Mouse (Mus musculus) MEL (cell line): ENCODE results near the gene Jup. TPM values are rescaled to one million over a fixed set of nuclear protein-coding genes. Genes with fewer than 3 reads are reported as not detected.
A peak's percentile ranks its signal among the peaks of the same experiment; 100 is the strongest.

Experiments used
- DNase-seq: peaks from one replicate; pipeline ENCODE4 v3.0.0; 2011; ENCODE audit warnings: low read depth, low spot score
- H3K27ac ChIP-seq: 2 replicates; pipeline ENCODE4 v1.5.1; 2012; ENCODE audit warnings: low read depth, mild to moderate bottlenecking, control low read depth, low read length, moderate library complexity; ENCODE audit not compliant: control insufficient read depth
- H3K27me3 ChIP-seq, 2 experiments: fragments of 150-350 bp in 1 of 2; sonication (generic) in 1 of 2; 2 replicates each; pipeline ENCODE4 v1.6.1; 2012; ENCODE audit warnings: low read length in 2 of 2, mild to moderate bottlenecking in 2 of 2, improper control_type of control experiment in 1 of 2, moderate library complexity in 1 of 2; ENCODE audit not compliant: insufficient read depth in 2 of 2, control insufficient read depth in 1 of 2
- H3K36me3 ChIP-seq, 2 experiments: 2 replicates each; pipeline ENCODE4 v1.6.1; 2012 to 2014; ENCODE audit warnings: low read length in 2 of 2, improper control_type of control experiment in 1 of 2, inconsistent platforms in 1 of 2, mild to moderate bottlenecking in 1 of 2; ENCODE audit not compliant: insufficient read depth in 2 of 2, control insufficient read depth in 1 of 2
- H3K4me1 ChIP-seq, 2 experiments: fragments of 150-350 bp in 1 of 2; sonication (generic) in 1 of 2; 2 replicates each; pipeline ENCODE4 v1.6.1; 2012; ENCODE audit warnings: low read length in 2 of 2, improper control_type of control experiment in 1 of 2, mild to moderate bottlenecking in 1 of 2; ENCODE audit not compliant: insufficient read depth in 2 of 2, control insufficient read depth in 1 of 2
- H3K4me3 ChIP-seq, 2 experiments: fragments of 150-350 bp in 1 of 2; sonication (generic) in 1 of 2; 2 replicates each; pipeline ENCODE4 v1.5.1; 2012; ENCODE audit warnings: low read depth in 2 of 2, low read length in 2 of 2, mild to moderate bottlenecking in 2 of 2, moderate library complexity in 2 of 2, control low read depth in 1 of 2, improper control_type of control experiment in 1 of 2; ENCODE audit not compliant: control insufficient read depth in 1 of 2, insufficient read depth in 1 of 2
- H3K79me2 ChIP-seq: 2 replicates; pipeline ENCODE4 v1.6.1; 2012; ENCODE audit warnings: mild to moderate bottlenecking, low read length, moderate library complexity; ENCODE audit not compliant: control insufficient read depth, poor library complexity, insufficient read depth
- H3K9ac ChIP-seq: 2 replicates; pipeline ENCODE4 v1.6.1; 2012; ENCODE audit warnings: low read depth, mild to moderate bottlenecking, control low read depth, low read length, moderate library complexity; ENCODE audit not compliant: control insufficient read depth, poor library complexity, severe bottlenecking
- H3K9me3 ChIP-seq: fragments of 150-350 bp; sonication (generic); replicated peaks from 2 replicates; pipeline ENCODE4 v1.6.1; 2012; ENCODE audit warnings: mild to moderate bottlenecking, low read length, improper control_type of control experiment, moderate library complexity; ENCODE audit not compliant: insufficient read depth
- CHD2 ChIP-seq: IDR thresholded peaks from 2 replicates; pipeline ENCODE4 v1.6.1; 2011; ENCODE audit warnings: low read length, improper control_type of control experiment
- CTCF ChIP-seq, 3 experiments: IDR thresholded peaks in 2 of 3; conservative IDR thresholded peaks in 1 of 3; 2 replicates each; pipeline ENCODE4 v1.5.1; 2011 to 2012; ENCODE audit warnings: low read length in 3 of 3, low read depth in 2 of 3, mild to moderate bottlenecking in 2 of 3, improper control_type of control experiment in 1 of 3, inconsistent platforms in 1 of 3, mixed read lengths in 1 of 3, moderate library complexity in 1 of 3; ENCODE audit not compliant: control insufficient read depth in 1 of 3, insufficient read depth in 1 of 3, poor library complexity in 1 of 3, severe bottlenecking in 1 of 3
- ELF1 ChIP-seq: IDR thresholded peaks from 2 replicates; pipeline ENCODE4 v1.6.1; 2014; ENCODE audit warnings: low read depth, mild to moderate bottlenecking, inconsistent platforms, low read length, improper control_type of control experiment, moderate library complexity
- EP300 ChIP-seq, 2 experiments: IDR thresholded peaks; 2 replicates each; pipeline ENCODE4 v1.6.1; 2011; ENCODE audit warnings: improper control_type of control experiment in 2 of 2, low read length in 2 of 2, low read depth in 1 of 2, mild to moderate bottlenecking in 1 of 2
- GATA1 ChIP-seq: IDR thresholded peaks from 2 replicates; pipeline ENCODE4 v1.6.1; 2011; ENCODE audit warnings: low read depth, low read length, improper control_type of control experiment
- HCFC1 ChIP-seq: IDR thresholded peaks from 2 replicates; pipeline ENCODE4 v1.6.1; 2012; ENCODE audit warnings: low read depth, mild to moderate bottlenecking, inconsistent platforms, low read length, improper control_type of control experiment, moderate library complexity
- MAZ ChIP-seq: IDR thresholded peaks from 2 replicates; pipeline ENCODE4 v1.6.1; 2012; ENCODE audit warnings: low read depth, mild to moderate bottlenecking, inconsistent platforms, low read length, improper control_type of control experiment
- MYB ChIP-seq: IDR thresholded peaks from 2 replicates; pipeline ENCODE4 v1.6.1; 2011; ENCODE audit warnings: mild to moderate bottlenecking, low read depth, low read length, improper control_type of control experiment
- NRF1 ChIP-seq: IDR thresholded peaks from 2 replicates; pipeline ENCODE4 v1.6.1; 2014; ENCODE audit warnings: low read depth, mild to moderate bottlenecking, inconsistent platforms, low read length, improper control_type of control experiment, moderate library complexity; ENCODE audit not compliant: poor library complexity, insufficient read depth, severe bottlenecking
- SIN3A ChIP-seq: IDR thresholded peaks from 2 replicates; pipeline ENCODE4 v1.6.1; 2012; ENCODE audit warnings: low read length, improper control_type of control experiment, inconsistent platforms
- SMC3 ChIP-seq: IDR thresholded peaks from 2 replicates; pipeline ENCODE4 v1.6.1; 2011; ENCODE audit warnings: low read depth, low read length, improper control_type of control experiment
- UBTF ChIP-seq: IDR thresholded peaks from 2 replicates; pipeline ENCODE4 v1.6.1; 2012; ENCODE audit warnings: low read depth, mild to moderate bottlenecking, inconsistent platforms, low read length, improper control_type of control experiment, moderate library complexity, borderline replicate concordance; ENCODE audit not compliant: insufficient read depth
- USF2 ChIP-seq, 2 experiments: IDR thresholded peaks; 2 replicates each; pipeline ENCODE4 v1.6.1; 2011 to 2012; ENCODE audit warnings: improper control_type of control experiment in 2 of 2, low read length in 2 of 2, borderline replicate concordance in 1 of 2, inconsistent platforms in 1 of 2, low read depth in 1 of 2, mild to moderate bottlenecking in 1 of 2; ENCODE audit not compliant: insufficient read depth in 1 of 2
- ZMIZ1 ChIP-seq: IDR thresholded peaks from 2 replicates; pipeline ENCODE4 v1.6.1; 2012; ENCODE audit warnings: low read depth, mild to moderate bottlenecking, inconsistent platforms, low read length, improper control_type of control experiment, moderate library complexity
- ZNF384 ChIP-seq: IDR thresholded peaks from 2 replicates; pipeline ENCODE4 v1.6.1; 2012; ENCODE audit warnings: low read depth, mild to moderate bottlenecking, inconsistent platforms, low read length, improper control_type of control experiment
- polyA plus RNA-seq, 2 experiments: library from polyadenylated mRNA; stranded (reverse) in 1 of 2; unstranded in 1 of 2; fragments of >175 nt in 1 of 2; fragments of >200 nt in 1 of 2; gene quantifications; 2 replicates each; pipeline versions ENCODE4 v1.2.1 to v1.2.4; 2012; ENCODE audit warnings: low replicate concordance in 2 of 2, low read depth in 1 of 2; ENCODE audit not compliant: insufficient read length in 2 of 2, insufficient read depth in 1 of 2, missing spikeins in 1 of 2
- total RNA-seq: library from RNA; depleted of rRNA; stranded (reverse); fragments of 300-350 nt; gene quantifications from 2 replicates; pipeline ENCODE4 v1.2.3, GENCODE M21; 2012

Jup gene
- total and polyA plus RNA-seq, 3 experiments, result 1.0 to 8.5 TPM; not detected in 1

- Histone ChIP-seq H3K9me3 (no peaks in the 10 kb centered on the region), H3K9ac (peak overlapping the region; percentile 69), H3K27me3 (peaks cover 0 to 1% of the 10 kb centered on the region in 2 experiments; a peak in 2 of 4 replicates), H3K36me3 (no peaks in the 10 kb centered on the region), H3K4me3 (peak overlapping the region; percentile 80 to 93), H3K27ac (peak overlapping the region; percentile 7; the same call in 1 of the 2 replicates), H3K4me1 (peaks cover 0 to 12% of the 10 kb centered on the region in 2 experiments; a peak in 2 of 4 replicates), H3K79me2 (no peaks in the 10 kb centered on the region; the same call in 1 of the 2 replicates)
- TF ChIP-seq MYB, result no peak
- TF ChIP-seq EP300 (IDR thresholded peaks at IDR 0.05; ENCODE audit: low read depth in 1 of 2, low read length in 2 of 2), result 0 out of 4 replicates have a peak, but pooled peaks of 1 of the 2 experiments have one; percentile 23
- TF ChIP-seq USF2 (IDR thresholded peaks at IDR 0.05; ENCODE audit: borderline replicate concordance in 1 of 2, insufficient read depth in 1 of 2, low read depth in 1 of 2, low read length in 2 of 2), result no peak
- TF ChIP-seq GATA1, result no peak
- peak; percentile 60; the same call in 1 of the 2 replicates for TF ChIP-seq SIN3A
- TF ChIP-seq CHD2, result no peak; the same call in 1 of the 2 replicates
- TF ChIP-seq HCFC1, result peak; percentile 14; the same call in 1 of the 2 replicates
- peak; percentile 31; the same call in 1 of the 2 replicates for TF ChIP-seq ELF1
- peak; percentile 71 for TF ChIP-seq NRF1
- no peak for TF ChIP-seq ZNF384
- TF ChIP-seq MAZ, result peak; percentile 58; the same call in 1 of the 2 replicates
- TF ChIP-seq, all 39 proteins: peak for 6
- DNase-seq, result peak; percentile 81
Observed at GRCm38 (mm10) chr11:100355151-100355951, 42.2 kb downstream of the Jup start.

GRCm38 (mm10) chr11:100352076-100352857 is 45.3 kb downstream of the Jup start:
- H3K36me3 ChIP-seq, result no peaks in the 10 kb centered on the region
- DNase-seq, result no peak
- no peaks in the 10 kb centered on the region; the same call in 1 of the 2 replicates for H3K79me2 ChIP-seq
- TF ChIP-seq ZNF384, result no peak
- TF ChIP-seq CTCF (IDR thresholded peaks at IDR 0.05 in 2 of 3, conservative IDR thresholded peaks at IDR 0.05 in 1 of 3; ENCODE audit: control insufficient read depth in 1 of 3, insufficient read depth in 1 of 3, low read depth in 2 of 3, low read length in 3 of 3, poor library complexity in 1 of 3, severe bottlenecking in 1 of 3), result peak in 2 of 3 experiments; percentile 27 to 34; a peak in 3 of 6 replicates
- no peak for TF ChIP-seq ZMIZ1
- TF ChIP-seq HCFC1, result no peak
- no peak for TF ChIP-seq SMC3
- TF ChIP-seq ELF1, result no peak
- no peak for TF ChIP-seq UBTF
- TF ChIP-seq, all 39 proteins: peak for 1
- no peak overlapping the region for H3K27ac ChIP-seq
- no peaks in the 10 kb centered on the region for H3K9me3 ChIP-seq
- no peak overlapping the region for H3K9ac ChIP-seq
- peaks cover 0 to 12% of the 10 kb centered on the region in 2 experiments; a peak in 2 of 4 replicates for H3K4me1 ChIP-seq
- H3K4me3 ChIP-seq, result no peak overlapping the region
- H3K27me3 ChIP-seq, result no peaks in the 10 kb centered on the region
